Mouse (Mus musculus): Measurements from ENCODE around the gene Clec2h. TPM values are rescaled to one million over a fixed set of nuclear protein-coding genes. Genes with fewer than 3 reads are reported as not detected.

Gene Clec2h
- 5.7 TPM for total RNA-seq (2023)

GRCm38 (mm10) chr6:128662206-128662605, at the start of gene Clec2h:
Gene Clec2h (plus strand): TSS chr6:128662385.

GRCm38 (mm10) chr6:128623433-128623832, 38.8 kb upstream of the Clec2h start, which contains the start of gene Klrb1a:
Gene Klrb1a (minus strand): TSS chr6:128623533.

GRCm38 (mm10) chr6:128722959-128723358, 60.8 kb downstream of the Clec2h start, which contains the start of gene Klrb1:
Gene Klrb1 (minus strand): TSS chr6:128723059.

Other genes starting within 250 kb of the Clec2h start
- 73.1 TPM for gene Itfg2, start 237.5 kb upstream of the Clec2h start, total RNA-seq (2023)
- gene Fkbp4, start 223.7 kb upstream of the Clec2h start, total RNA-seq (2023), result 68.7 TPM
- gene Pzp, start 135.7 kb upstream of the Clec2h start, total RNA-seq (2023), result not detected
- gene A2ml1, start 80.8 kb upstream of the Clec2h start, total RNA-seq (2023), result not detected
- gene Klrb1a, start 38.9 kb upstream of the Clec2h start, total RNA-seq (2023), result 0.91 TPM
- gene Klrb1, start 60.7 kb downstream of the Clec2h start, total RNA-seq (2023), result not detected
- gene Klrb1c, start 126.8 kb downstream of the Clec2h start, total RNA-seq (2023), result 3.5 TPM
- gene Gm44511, start 163.9 kb downstream of the Clec2h start, total RNA-seq (2023), result not detected
- 2.1 TPM for gene Klrb1b, start 163.9 kb downstream of the Clec2h start, total RNA-seq (2023)
- 37.1 TPM for gene Clec2i, start 225.2 kb downstream of the Clec2h start, total RNA-seq (2023)
- 6.6 TPM for gene BC035044, start 228.7 kb downstream of the Clec2h start, total RNA-seq (2023)

Data from CD4-positive naive resting alpha-beta T cell, adult 76 days (primary cell).